Mouse (Mus musculus): Measurements from ENCODE around the gene Ybx1. TPM values are rescaled to one million over a fixed set of nuclear protein-coding genes. Genes with fewer than 3 reads are reported as not detected.

Ybx1 gene
- total and polyA plus RNA-seq, 3 experiments = 266 to 861 (median 773) TPM

DNA sequence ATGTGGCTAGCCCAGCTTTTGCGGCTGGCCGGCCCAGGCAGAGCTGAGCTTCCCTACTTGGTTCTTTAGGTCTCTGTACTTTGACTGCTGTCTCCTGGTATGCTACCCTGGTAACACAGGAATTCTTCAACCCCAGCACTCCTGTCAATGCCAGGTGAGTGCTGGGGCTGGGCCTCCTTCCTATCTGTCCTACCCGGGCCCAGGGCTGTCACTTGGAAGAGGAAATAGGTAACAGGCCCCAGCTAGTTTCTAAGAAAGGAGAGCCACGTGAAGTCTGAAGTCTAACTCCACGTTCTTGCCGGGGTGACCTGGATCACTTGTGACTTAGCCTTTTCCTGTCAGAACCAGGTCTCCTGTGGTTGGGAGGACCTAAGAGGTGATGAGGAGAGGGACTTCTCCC is 37.3 kb downstream of the Ybx1 start:
- H3K9ac ChIP-seq (ENCODE audit: low read depth, low read length) = no peak overlapping the region
- H3K27me3 ChIP-seq (ENCODE audit: control insufficient read depth, insufficient read depth, low read length) = no peaks in the 10 kb centered on the region
- no peak for DNase-seq
- 71% methylated on average over 6 of the region's 6 CpGs for WGBS
- H3K79me2 ChIP-seq (replicated peaks; ENCODE audit: control insufficient read depth, insufficient read depth, low read length) = no peaks in the 10 kb centered on the region
- no peak overlapping the region for H3K4me3 ChIP-seq
- intact Hi-C loops (cut with DNase I) = loop anchor here (10.0 kb wide), 1 partner anchor 568 kb away; no protein-coding TSS in a partner anchor
- 0 out of 2 replicates have a peak overlapping the region, but pooled peaks have one; percentile 3 for H3K27ac ChIP-seq
- no peaks in the 10 kb centered on the region for H3K36me3 ChIP-seq (ENCODE audit: control insufficient read depth, insufficient read depth, low read length)
- peaks cover 10% of the 10 kb centered on the region for H3K4me1 ChIP-seq (ENCODE audit: control insufficient read depth, insufficient read depth, low read length)
- TF ChIP-seq EP300 (IDR thresholded peaks at IDR 0.05; ENCODE audit: insufficient read depth, low read depth, low read length) = no peak
- no peak for TF ChIP-seq POLR2A (IDR thresholded peaks at IDR 0.05; ENCODE audit: insufficient read depth, low read depth, low read length)
- no peak for TF ChIP-seq CTCF (IDR thresholded peaks at IDR 0.05)

- no peaks in the 10 kb centered on the region for H3K36me3 ChIP-seq (ENCODE audit: control insufficient read depth, insufficient read depth, low read length)
- no peak for DNase-seq
- intact Hi-C loops (cut with DNase I) = loop anchor here (10.0 kb wide), 1 partner anchor 569 kb away; no protein-coding TSS in a partner anchor
- 88% methylated on average over 12 of the region's 12 CpGs for WGBS
- peaks cover 4% of the 10 kb centered on the region; the same call in 1 of the 2 replicates for H3K4me1 ChIP-seq (ENCODE audit: control insufficient read depth, insufficient read depth, low read length)
- no peaks in the 10 kb centered on the region for H3K27me3 ChIP-seq (ENCODE audit: control insufficient read depth, insufficient read depth, low read length)
- no peak within 1 kb of the TSS for H3K9ac ChIP-seq (ENCODE audit: low read depth, low read length)
- H3K27ac ChIP-seq = no peak within 1 kb of the TSS
- H3K4me3 ChIP-seq = no peak within 1 kb of the TSS
- H3K79me2 ChIP-seq (replicated peaks; ENCODE audit: control insufficient read depth, insufficient read depth, low read length) = no peaks in the 10 kb centered on the region
- TF ChIP-seq EP300 (IDR thresholded peaks at IDR 0.05; ENCODE audit: insufficient read depth, low read depth, low read length) (no peak), POLR2A (IDR thresholded peaks at IDR 0.05; ENCODE audit: insufficient read depth, low read depth, low read length) (no peak), CTCF (IDR thresholded peaks at IDR 0.05) (no peak)
Observed at GRCm38 (mm10) chr4:119255351-119255750, 39.1 kb downstream of the Ybx1 start, which contains the start of gene Cldn19. TSS of gene Cldn19 (plus strand) at chr4:119255414.

DNA sequence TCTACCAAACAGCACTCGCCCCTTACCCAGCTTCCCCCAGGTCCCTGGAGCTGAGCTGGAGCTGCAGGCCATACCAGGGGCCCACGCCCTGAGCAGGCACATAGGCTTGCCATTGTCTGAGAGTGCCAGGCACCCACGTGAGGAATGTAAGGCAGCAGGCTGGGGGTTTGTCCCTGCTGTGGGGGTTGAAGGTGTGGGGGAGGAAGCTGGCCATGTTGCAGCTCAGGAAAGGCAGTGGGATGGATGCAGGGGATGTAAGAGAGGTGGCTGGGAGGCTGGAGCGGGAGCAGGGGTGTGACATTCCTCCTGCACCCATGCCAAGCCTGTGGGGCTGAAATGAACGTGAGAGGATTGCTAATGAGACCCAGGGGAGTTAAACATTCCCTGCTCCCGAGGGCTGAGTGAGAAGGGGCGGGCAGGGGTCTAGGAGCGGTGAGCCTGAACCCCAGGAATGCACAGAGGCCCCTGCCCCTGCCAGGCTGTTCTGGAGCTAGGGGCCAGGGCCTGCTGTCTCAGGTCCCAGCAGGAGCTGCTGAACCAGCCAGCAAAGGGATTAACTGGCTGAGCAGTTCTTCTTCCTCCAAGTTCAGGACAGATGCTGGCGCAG is 40.3 kb downstream of the Ybx1 start:
- TF ChIP-seq POLR2A (IDR thresholded peaks at IDR 0.05; ENCODE audit: insufficient read depth, low read depth, low read length) = no peak
- TF ChIP-seq CTCF (IDR thresholded peaks at IDR 0.05) = no peak
- DNase-seq = no peak
- Histone ChIP-seq H3K9ac (ENCODE audit: low read depth, low read length) (no peak overlapping the region), H3K27me3 (ENCODE audit: control insufficient read depth, insufficient read depth, low read length) (no peaks in the 10 kb centered on the region), H3K79me2 (replicated peaks; ENCODE audit: control insufficient read depth, insufficient read depth, low read length) (no peaks in the 10 kb centered on the region), H3K27ac (no peak overlapping the region), H3K4me3 (no peak overlapping the region), H3K4me1 (ENCODE audit: control insufficient read depth, insufficient read depth, low read length) (peaks cover 1% of the 10 kb centered on the region; the same call in 1 of the 2 replicates), H3K36me3 (ENCODE audit: control insufficient read depth, insufficient read depth, low read length) (no peaks in the 10 kb centered on the region)
- WGBS = 63% methylated on average over 9 of the region's 9 CpGs
- intact Hi-C loops (cut with DNase I) = loop anchor here (10.0 kb wide), 1 partner anchor 571 kb away; no protein-coding TSS in a partner anchor

DNA sequence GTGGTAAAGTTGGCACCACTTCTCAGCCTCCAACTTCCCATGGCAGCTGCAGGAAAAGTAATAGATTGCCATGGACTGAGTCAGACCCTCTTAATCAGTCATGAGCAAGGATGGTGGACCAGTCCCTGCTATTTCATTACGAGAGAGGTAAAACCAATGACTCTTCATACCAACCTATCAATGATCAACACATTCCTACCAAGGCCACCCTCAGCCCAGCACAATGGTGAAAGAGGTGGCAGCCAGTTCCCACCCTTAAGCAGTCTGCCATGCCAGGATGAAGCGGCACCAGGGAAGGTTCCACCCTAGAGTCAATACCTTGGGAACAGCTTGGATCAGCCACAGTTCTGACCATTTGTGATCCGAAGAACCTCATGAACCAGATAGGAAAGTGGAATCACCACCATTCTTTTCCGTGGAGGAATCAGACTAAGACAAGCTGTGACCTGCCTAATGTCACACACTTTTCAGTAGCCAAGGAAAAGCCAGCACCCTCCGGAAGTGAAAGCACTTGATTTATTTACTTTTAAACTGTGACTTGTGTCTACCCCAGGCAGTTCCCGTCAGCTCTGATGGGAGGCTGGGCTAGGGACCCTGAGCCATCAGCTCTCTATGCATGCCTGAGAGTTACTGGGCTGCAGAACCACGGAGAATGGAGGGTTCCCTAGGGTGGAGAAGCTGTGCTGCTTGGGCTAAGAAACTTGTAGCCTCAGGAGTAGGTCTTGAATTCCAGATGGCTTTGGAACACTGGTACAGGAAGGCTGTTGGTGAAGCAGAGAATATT is 42.2 kb downstream of the Ybx1 start:
- H3K4me3 ChIP-seq = no peak overlapping the region
- no peak overlapping the region for H3K9ac ChIP-seq (ENCODE audit: low read depth, low read length)
- H3K27ac ChIP-seq = no peak overlapping the region
- no peaks in the 10 kb centered on the region for H3K27me3 ChIP-seq (ENCODE audit: control insufficient read depth, insufficient read depth, low read length)
- WGBS = 60% methylated on average over 7 of the region's 7 CpGs
- intact Hi-C loops (cut with DNase I) = loop anchor here (10.0 kb wide), 1 partner anchor 573 kb away; no protein-coding TSS in a partner anchor
- H3K79me2 ChIP-seq (replicated peaks; ENCODE audit: control insufficient read depth, insufficient read depth, low read length) = no peaks in the 10 kb centered on the region
- peaks cover 3% of the 10 kb centered on the region for H3K4me1 ChIP-seq (ENCODE audit: control insufficient read depth, insufficient read depth, low read length)
- no peaks in the 10 kb centered on the region for H3K36me3 ChIP-seq (ENCODE audit: control insufficient read depth, insufficient read depth, low read length)
- DNase-seq = no peak
- TF ChIP-seq EP300 (IDR thresholded peaks at IDR 0.05; ENCODE audit: insufficient read depth, low read depth, low read length) (no peak), POLR2A (IDR thresholded peaks at IDR 0.05; ENCODE audit: insufficient read depth, low read depth, low read length) (no peak), CTCF (IDR thresholded peaks at IDR 0.05) (no peak)

- H3K9ac ChIP-seq (ENCODE audit: low read depth, low read length) = no peak overlapping the region
- no peak for TF ChIP-seq EP300 (IDR thresholded peaks at IDR 0.05; ENCODE audit: insufficient read depth, low read depth, low read length)
- TF ChIP-seq POLR2A (IDR thresholded peaks at IDR 0.05; ENCODE audit: insufficient read depth, low read depth, low read length) = no peak
- TF ChIP-seq CTCF (IDR thresholded peaks at IDR 0.05) = no peak
- H3K27ac ChIP-seq = peak overlapping the region; percentile 86
- WGBS = 69% methylated on average over 11 of the region's 11 CpGs
- no peaks in the 10 kb centered on the region for H3K36me3 ChIP-seq (ENCODE audit: control insufficient read depth, insufficient read depth, low read length)
- intact Hi-C loops (cut with DNase I) = loop anchor here (5.0 kb wide), 5 partner anchors 74 to 419 kb away; partner anchors contain the start of genes Foxj3, Frg2f1, Ppcs and Ppih
- no peak for DNase-seq
- H3K4me3 ChIP-seq = no peak overlapping the region
- no peaks in the 10 kb centered on the region for H3K79me2 ChIP-seq (replicated peaks; ENCODE audit: control insufficient read depth, insufficient read depth, low read length)
- no peaks in the 10 kb centered on the region for H3K27me3 ChIP-seq (ENCODE audit: control insufficient read depth, insufficient read depth, low read length)
- H3K4me1 ChIP-seq (ENCODE audit: control insufficient read depth, insufficient read depth, low read length) = peaks cover 4% of the 10 kb centered on the region
Observed at GRCm38 (mm10) chr4:119248407-119248965, 45.9 kb downstream of the Ybx1 start.

Measured in heart, adult 2 months (tissue).